Mouse (Mus musculus) duodenum, adult 2 months (tissue): Measurements from ENCODE around the gene Try4. TPM values are rescaled to one million over a fixed set of nuclear protein-coding genes. Genes with fewer than 3 reads are reported as not detected.

Source experiments
- polyA plus RNA-seq: library from polyadenylated mRNA; depleted of rRNA; stranded (reverse); fragments of >200 nt; gene quantifications from 2 replicates; pipeline ENCODE4 v1.2.3, GENCODE M21; 2012; ENCODE audit warnings: low replicate concordance; rRNA removed

The Try4 gene
- 8.9 and 6,055 TPM in 2 replicates for polyA plus RNA-seq

DNA sequence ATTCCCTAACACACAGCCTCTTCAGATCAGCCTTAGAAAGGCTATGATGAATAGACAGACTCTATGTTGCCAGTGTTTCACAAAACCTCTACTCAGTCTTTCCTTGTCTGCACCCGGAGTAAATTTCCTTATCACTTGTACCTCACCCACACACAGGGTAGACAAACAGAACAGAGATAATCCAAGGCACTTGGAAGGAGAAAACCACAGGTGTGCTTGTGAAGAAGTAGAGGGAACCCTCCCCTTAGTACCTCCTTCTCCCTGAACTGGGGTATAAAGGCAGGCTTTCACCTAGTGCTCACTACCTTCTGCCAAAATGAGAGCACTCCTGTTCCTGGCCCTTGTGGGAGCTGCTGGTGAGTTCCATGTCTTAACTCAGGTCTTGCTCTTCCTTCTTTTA lies at the start of gene Try4:
Try4 (plus strand) TSS at position 301 of the 400 bp plus-strand sequence.

DNA sequence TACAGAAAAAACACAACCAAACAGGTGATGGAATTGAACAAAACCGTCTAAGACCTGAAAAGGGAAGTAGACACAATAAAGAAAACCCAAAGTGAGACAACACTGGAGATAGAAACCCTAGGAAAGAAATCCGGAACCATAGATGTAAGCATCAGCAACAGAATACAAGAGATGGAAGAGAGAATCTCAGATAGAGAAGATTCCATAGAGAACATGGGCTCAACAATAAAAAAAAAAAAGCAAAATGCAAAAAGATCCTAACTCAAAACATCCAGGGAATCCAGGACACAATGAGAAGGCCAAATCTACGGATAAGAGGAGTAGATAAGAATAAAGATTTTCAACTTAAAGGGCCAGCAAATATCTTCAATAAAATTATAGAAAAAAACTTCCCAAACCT lies 14.7 kb downstream of the Try4 start, which contains the start of gene Try5:
Try5 (minus strand) TSS at position 101 of the 400 bp plus-strand sequence.

DNA sequence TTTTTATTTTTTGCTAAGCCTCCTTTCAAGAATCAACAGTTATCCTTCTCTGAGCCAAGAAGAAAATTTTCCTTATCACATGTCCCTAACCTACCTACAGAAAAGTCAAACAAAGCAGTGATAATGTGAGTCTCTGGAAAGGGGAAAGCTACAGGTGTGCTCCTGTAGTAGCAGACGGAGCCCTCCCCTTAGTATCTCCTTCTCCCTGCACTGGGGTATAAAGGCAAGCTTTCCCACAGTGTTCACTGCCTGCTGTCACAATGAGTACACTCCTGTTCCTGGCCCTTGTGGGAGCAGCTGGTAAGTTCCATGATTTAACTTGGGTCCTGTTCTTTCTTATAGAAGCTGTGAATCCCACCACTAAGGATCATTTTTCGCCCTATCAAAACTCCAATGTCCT lies 51.9 kb downstream of the Try4 start, which contains the start of gene Try10:
Try10 (plus strand) TSS at position 174 of the 400 bp plus-strand sequence.

Other genes with a start within 250 kb of the Try4 start
- gene Try5, start 14.6 kb downstream of the Try4 start, polyA plus RNA-seq: 4.8 and 3,560 TPM in 2 replicates
- gene Try10, start 51.8 kb downstream of the Try4 start, polyA plus RNA-seq: 0.13 and 63.8 TPM in 2 replicates
- gene Prss3, start 75.4 kb downstream of the Try4 start, polyA plus RNA-seq: 0.83 and 678 TPM in 2 replicates
- 0.14 and 207 TPM in 2 replicates for gene Gm5771, start 90.1 kb downstream of the Try4 start, polyA plus RNA-seq
- gene Gm10334, start 143.9 kb downstream of the Try4 start, polyA plus RNA-seq: 29.5 TPM in 1 of 2 replicates, not detected in the other
- 18.2 TPM in 1 of 2 replicates, not detected in the other for gene Prss1, start 156.7 kb downstream of the Try4 start, polyA plus RNA-seq
- gene Prss2, start 219.5 kb downstream of the Try4 start, polyA plus RNA-seq: 13.3 and 6,184 TPM in 2 replicates